Mouse (Mus musculus): ENCODE data around the gene Pfn4. TPM values are rescaled to one million over a fixed set of nuclear protein-coding genes. Genes with fewer than 3 reads are reported as not detected.
"Not testable (repeated sequence)": the region's sequence is repeated elsewhere in the genome, so short reads cannot be mapped to it uniquely, and the experiment has no call there.

The Pfn4 gene
- total RNA-seq, 1 experiment from 2014 or later, result not detected

- ATAC-seq (replicated peaks; ENCODE audit: insufficient number of reproducible peaks, low FRiP score, low TSS enrichment, poor library complexity, severe bottlenecking), result not testable (repeated sequence)
These were observed 13.0 kb downstream of the Pfn4 start for GRCm38 (mm10) chr12:4781725-4782404.

DNA sequence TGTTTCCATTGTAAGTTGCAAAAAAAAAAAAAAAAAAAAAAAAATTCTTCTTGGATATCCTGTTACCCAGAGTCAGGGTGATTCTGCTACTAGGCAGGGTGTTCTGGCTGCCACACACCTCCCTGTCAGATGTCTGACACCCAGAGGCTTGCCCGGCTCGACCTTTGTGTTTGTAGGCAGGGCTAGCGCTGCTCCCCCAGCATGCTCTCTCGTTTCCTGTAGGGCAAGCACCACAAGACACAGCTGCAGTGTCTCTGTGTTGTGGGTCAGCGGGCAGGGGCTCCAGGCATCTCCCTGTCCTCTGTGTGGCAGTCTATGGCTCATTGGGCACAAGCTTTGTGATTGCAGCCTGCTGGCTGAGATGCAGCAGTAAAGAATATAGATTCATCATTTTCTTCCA is 14.8 kb downstream of the Pfn4 start:
- ATAC-seq (replicated peaks; ENCODE audit: insufficient number of reproducible peaks, low FRiP score, low TSS enrichment, poor library complexity, severe bottlenecking), result no peak

DNA sequence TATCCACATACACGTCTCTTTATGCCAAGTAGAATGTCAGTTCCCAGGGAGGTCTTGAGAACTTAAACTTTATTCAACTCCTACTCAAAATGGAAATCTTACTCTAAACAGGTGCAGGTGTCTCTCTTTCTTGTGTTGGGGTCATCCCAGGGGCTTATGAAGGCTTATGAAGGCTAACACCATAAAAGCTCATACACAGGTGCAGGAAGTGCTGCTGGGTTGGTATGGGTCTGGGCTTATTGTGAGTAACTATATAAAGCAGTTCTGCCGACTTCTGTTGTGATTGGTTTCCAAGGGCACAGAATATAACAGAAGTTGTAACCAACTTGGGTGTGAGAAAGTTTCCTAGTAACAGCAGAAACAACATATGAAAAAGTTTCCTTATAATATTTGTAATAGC is 15.6 kb downstream of the Pfn4 start:
- ATAC-seq (replicated peaks; ENCODE audit: insufficient number of reproducible peaks, low FRiP score, low TSS enrichment, poor library complexity, severe bottlenecking), result no peak

- ATAC-seq (replicated peaks; ENCODE audit: insufficient number of reproducible peaks, low FRiP score, low TSS enrichment, poor library complexity, severe bottlenecking), result not testable (repeated sequence)
These were observed 19.3 kb downstream of the Pfn4 start for GRCm38 (mm10) chr12:4788128-4788527.

DNA sequence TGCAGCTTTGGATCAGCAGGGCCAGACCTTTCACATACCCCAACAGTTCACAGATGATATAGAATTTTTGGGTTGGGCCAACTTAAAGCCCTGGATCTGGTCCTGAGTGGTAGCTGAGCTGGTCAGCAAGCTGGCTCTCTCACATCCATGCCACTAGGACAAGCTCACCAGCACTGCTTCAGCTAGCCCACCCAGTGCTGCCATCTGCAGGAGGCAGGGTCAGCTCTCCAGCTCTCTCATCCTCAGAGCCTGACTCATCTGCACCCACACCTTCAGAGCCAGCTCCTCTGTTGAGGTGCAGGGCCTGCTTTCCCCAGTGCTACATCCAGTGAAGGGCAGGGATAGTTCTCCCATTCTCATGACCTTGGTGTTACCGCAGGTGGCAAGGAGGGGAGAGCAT is 24.9 kb downstream of the Pfn4 start:
- no peak for ATAC-seq (replicated peaks; ENCODE audit: insufficient number of reproducible peaks, low FRiP score, low TSS enrichment, poor library complexity, severe bottlenecking)

- ATAC-seq (replicated peaks; ENCODE audit: insufficient number of reproducible peaks, low FRiP score, low TSS enrichment, poor library complexity, severe bottlenecking), result not testable (repeated sequence)
These were observed 28.6 kb downstream of the Pfn4 start for GRCm38 (mm10) chr12:4797471-4797870.

- ATAC-seq (replicated peaks; ENCODE audit: insufficient number of reproducible peaks, low FRiP score, low TSS enrichment, poor library complexity, severe bottlenecking), result no peak
These were observed 42.2 kb downstream of the Pfn4 start for GRCm38 (mm10) chr12:4811036-4811435.

GRCm38 (mm10) chr12:4811705-4812104 is 42.9 kb downstream of the Pfn4 start:
- ATAC-seq (replicated peaks; ENCODE audit: insufficient number of reproducible peaks, low FRiP score, low TSS enrichment, poor library complexity, severe bottlenecking), result no peak

DNA sequence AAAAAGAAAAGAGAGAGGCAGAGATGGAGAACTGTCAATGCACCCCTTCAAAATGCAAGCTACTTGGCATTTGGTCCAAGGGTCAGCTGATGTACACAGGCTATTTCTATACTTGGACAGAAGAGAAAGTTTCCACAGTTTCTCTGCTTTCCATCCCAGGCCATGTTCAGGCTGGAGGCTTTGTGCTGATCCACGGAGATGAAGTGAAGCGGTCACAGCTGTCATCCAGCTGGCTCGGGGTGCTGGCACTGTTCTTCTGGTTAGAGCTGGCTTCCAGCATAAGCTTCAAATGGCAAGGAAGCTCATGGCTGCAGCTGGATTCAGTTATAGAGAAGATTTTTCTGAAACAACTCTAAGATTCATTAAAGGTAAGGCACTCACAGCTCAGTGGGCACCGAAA is 44.8 kb downstream of the Pfn4 start:
- ATAC-seq (replicated peaks; ENCODE audit: insufficient number of reproducible peaks, low FRiP score, low TSS enrichment, poor library complexity, severe bottlenecking), result no peak

DNA sequence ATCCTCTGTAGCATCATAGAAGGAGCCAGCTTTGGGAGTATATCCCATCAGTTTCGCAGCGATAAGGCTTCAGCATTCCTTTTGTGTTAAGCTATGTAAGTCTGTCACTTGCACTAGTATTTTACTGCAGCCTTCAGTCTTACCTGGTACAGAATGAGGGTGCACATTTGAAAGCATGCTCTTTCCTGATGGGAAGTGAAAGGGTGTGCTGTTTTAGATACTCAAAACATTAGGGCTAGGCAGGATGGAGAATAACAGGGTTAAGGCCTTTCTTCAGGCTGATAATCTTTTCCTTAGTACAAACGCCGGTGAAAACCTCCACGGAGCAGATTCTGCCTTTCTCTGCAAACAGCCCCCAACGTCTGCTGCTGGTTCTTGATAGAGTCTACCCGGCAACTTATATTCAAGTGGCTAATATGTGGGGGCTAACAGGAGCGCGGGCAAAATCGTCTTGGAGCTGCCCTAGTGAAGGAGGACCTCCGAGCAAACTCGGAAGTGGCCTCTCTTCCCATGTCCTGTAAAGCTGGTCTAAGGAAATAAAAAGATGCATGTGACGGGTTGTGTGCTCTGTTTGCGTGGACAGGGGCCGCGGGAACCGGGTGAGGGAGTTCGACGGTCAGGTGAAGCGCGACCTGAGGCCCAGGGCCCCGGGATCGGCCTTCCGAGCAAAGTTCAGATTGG is 48.0 kb downstream of the Pfn4 start:
- no peak for ATAC-seq (replicated peaks; ENCODE audit: insufficient number of reproducible peaks, low FRiP score, low TSS enrichment, poor library complexity, severe bottlenecking)

DNA sequence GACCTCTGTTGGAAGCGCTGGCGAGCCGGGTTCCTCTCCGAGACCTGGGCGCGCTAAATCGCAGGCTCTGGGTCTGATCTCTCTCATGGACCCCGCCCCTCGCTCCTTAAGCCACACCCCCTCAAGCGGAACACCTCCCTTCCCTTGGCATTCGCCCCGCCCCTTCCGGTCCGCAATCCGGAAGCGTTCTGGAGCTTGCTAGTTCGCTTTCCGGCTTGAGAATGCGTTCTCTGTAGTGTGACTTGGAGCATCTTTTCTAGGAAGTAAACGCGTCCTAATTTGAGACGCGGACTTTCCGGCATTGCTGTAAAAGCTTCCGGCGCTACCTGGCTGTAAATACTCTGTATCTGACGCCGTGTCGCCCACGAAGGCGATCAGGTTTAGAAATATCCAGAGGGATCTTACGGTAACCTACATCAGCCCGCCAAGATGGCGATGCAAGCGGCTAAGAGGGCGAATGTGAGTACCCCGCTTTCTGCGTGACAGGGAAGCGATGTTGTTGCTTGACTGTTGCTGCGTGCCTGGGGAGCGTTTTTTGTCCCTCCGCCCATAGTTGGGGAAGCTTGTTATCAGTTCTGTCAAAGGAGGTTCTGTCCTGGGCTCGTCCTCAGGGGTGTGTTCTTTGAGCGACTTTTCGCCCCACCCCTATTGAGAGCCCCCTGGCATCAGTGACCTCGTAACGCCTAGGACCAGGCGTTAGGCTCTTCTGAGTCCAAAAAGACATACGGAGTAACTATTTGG is 48.7 kb downstream of the Pfn4 start, which contains the start of gene Sf3b6:
Gene Sf3b6 (plus strand): TSS at position 184 of the 741 bp plus-strand sequence.
- peak; percentile 98 for ATAC-seq (replicated peaks; ENCODE audit: insufficient number of reproducible peaks, low FRiP score, low TSS enrichment, poor library complexity, severe bottlenecking)

DNA sequence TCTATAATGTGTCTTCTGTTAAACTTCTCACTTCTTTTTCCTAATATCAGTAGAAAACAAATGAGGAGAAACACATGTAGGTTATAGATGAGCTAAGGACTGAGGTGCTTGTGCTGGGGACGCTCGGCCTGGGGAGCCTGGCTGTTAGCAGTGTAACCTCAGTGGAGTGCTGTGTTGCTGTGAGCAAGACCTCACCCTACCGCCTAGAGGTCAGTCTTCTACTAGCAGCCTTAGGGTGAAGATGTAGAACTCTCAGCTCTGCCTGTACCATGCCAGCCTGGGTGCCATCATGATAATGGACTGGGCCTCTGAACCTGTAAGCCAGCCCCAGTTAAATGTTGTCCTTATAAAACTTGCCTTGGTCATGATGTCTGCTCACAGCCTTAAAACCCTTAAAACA is 58.4 kb downstream of the Pfn4 start:
- ATAC-seq (replicated peaks; ENCODE audit: insufficient number of reproducible peaks, low FRiP score, low TSS enrichment, poor library complexity, severe bottlenecking), result no peak

Other genes with a start within 250 kb of the Pfn4 start
- gene Itsn2, start 176.4 kb upstream of the Pfn4 start, total RNA-seq (2017), result 212 to 304 TPM (median 230 TPM) in 3 replicates
- gene Gm3625, start 176.1 kb upstream of the Pfn4 start, total RNA-seq (2017), result not detected in 3 replicates
- 0.85 TPM in 1 of 3 replicates, not detected in the others for gene Fam228a, start 30.6 kb upstream of the Pfn4 start, total RNA-seq (2017)
- 0.29 to 0.57 TPM in 2 of 3 replicates, not detected in the other for gene Fam228b, start 245 bp downstream of the Pfn4 start, total RNA-seq (2017)
- gene Sf3b6, start 48.5 kb downstream of the Pfn4 start, total RNA-seq (2017), result 118 to 202 TPM (median 184 TPM) in 3 replicates
- gene Fkbp1b, start 72.6 kb downstream of the Pfn4 start, total RNA-seq (2017), result 9.4 to 30.7 TPM (median 11.2 TPM) in 3 replicates
- gene Wdcp, start 74.3 kb downstream of the Pfn4 start, total RNA-seq (2017), result 6.2 to 8.5 TPM (median 6.2 TPM) in 3 replicates
- gene Mfsd2b, start 105.3 kb downstream of the Pfn4 start, total RNA-seq (2017), result 1.7 to 14.7 TPM in 2 of 3 replicates, not detected in the other
- 43.1 to 48.6 TPM (median 47.9 TPM) in 3 replicates for gene Ubxn2a, start 138.7 kb downstream of the Pfn4 start, total RNA-seq (2017)
- gene Atad2b, start 148.3 kb downstream of the Pfn4 start, total RNA-seq (2017), result 43.3 to 66.9 TPM (median 52.2 TPM) in 3 replicates

Data from monocyte, adult 5-6 weeks (primary cell).